8 mouse cellular contexts compared by ENCODE assay signal in the genomic region with DNA sequence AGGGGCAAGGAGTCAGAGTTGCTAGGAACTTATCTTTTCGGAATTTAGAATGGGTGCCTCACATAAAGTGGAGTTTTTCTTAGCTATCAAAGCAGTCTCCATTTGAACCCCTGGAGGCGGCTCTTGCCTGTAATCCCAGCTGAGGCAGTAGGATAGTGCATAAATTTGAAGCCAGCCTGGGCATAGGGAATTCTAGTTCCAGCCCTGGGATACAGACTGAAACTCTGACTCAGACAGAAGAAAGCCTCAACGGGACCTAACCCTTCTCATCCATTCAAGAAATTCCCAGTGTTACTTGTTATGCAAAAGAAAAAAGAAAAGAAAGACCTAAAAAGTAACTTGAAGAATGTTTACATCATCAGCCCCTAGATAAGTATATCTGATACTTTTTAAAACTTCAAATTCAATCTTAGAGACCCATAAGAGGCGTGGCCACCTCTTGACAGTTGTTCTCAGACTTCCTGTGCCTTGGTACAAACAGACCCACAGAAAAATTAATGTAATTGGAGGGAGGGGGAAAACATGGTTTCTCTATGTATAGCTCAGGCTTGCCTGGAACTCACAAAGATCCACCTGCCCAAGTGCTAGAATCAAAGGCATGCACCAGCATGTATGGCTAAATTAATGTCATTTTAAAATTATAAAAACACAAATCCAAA. TPM values are rescaled to one million over a fixed set of nuclear protein-coding genes. Genes with fewer than 3 reads are reported as not detected.
DNase-seq lines count a peak whose midpoint lies in the region; ATAC-seq and TF ChIP-seq lines count a peak whose summit lies in the region.

No protein-coding gene starts in this region.

- no peaks in the 10 kb centered on the region for H3K36me3 ChIP-seq in kidney, adult 2 months (ENCODE audit: control insufficient read depth, insufficient read depth, low read length)
- no peaks in the 10 kb centered on the region for H3K36me3 ChIP-seq in midbrain, embryonic 11.5 days (ENCODE audit: control insufficient read depth, insufficient read depth, low read length)

- no peak for TF ChIP-seq POLR2A in kidney, adult 2 months (IDR thresholded peaks at IDR 0.05; ENCODE audit: low read depth, low read length)

- intact Hi-C loops in left cerebral cortex, adult 2 months (cut with DNase I): loop anchor here (5.0 kb wide), 1 partner anchor 91 kb away; no protein-coding TSS in a partner anchor

- no peak for DNase-seq in left cerebral cortex, adult 2 months (ENCODE audit: extremely low spot score in 1 of 2, low spot score in 2 of 2)
- no peak for DNase-seq in left cerebral cortex, adult 8-10 months (ENCODE audit: low spot score in 2 of 2)
- peak; percentile 14 for DNase-seq in c-Kit-positive CD71-positive TER-119-positive erythroid progenitor cells, embryonic 14.5 days (ENCODE audit: low spot score)
- peak; percentile 7 to 33 for DNase-seq in heart, adult 18-20 months
- DNase-seq in kidney, adult 2 months: no peak
- DNase-seq in midbrain, embryonic 11.5 days (ENCODE audit: low spot score, missing footprints): no peak
- no peak for DNase-seq in right cerebral cortex, postnatal 14 days
- DNase-seq in spleen, adult 12 weeks (ENCODE audit: low spot score): no peak

- H3K27me3 ChIP-seq in kidney, adult 2 months (replicated peaks; ENCODE audit: control insufficient read depth, insufficient read depth, low read length): no peaks in the 10 kb centered on the region
- no peaks in the 10 kb centered on the region for H3K27me3 ChIP-seq in midbrain, embryonic 11.5 days (ENCODE audit: control insufficient read depth, insufficient read depth, low read length)

- peaks cover 6% of the 10 kb centered on the region; the same call in 1 of the 2 replicates for H3K4me1 ChIP-seq in kidney, adult 2 months (ENCODE audit: control insufficient read depth, insufficient read depth, low read length)
- peaks cover 11% of the 10 kb centered on the region for H3K4me1 ChIP-seq in midbrain, embryonic 11.5 days (ENCODE audit: control insufficient read depth, insufficient read depth, low read length)

- peak overlapping the region; percentile 63 for H3K4me2 ChIP-seq in midbrain, embryonic 11.5 days

- no peak for TF ChIP-seq CTCF in left cerebral cortex, adult 2 months (IDR thresholded peaks at IDR 0.05)
- TF ChIP-seq CTCF in kidney, adult 2 months (conservative IDR thresholded peaks at IDR 0.05; ENCODE audit: insufficient read depth, insufficient read length, low read depth, low read length): no peak

- no peak for ATAC-seq in midbrain, embryonic 11.5 days (ENCODE audit: low FRiP score)

- WGBS in kidney, adult 2 months: 18% methylated on average over 4 of the region's 4 CpGs
- WGBS in midbrain, embryonic 11.5 days: 27% methylated on average over 4 of the region's 4 CpGs

- H3K9me3 ChIP-seq in midbrain, embryonic 11.5 days (ENCODE audit: control insufficient read depth, low read length): no peaks in the 10 kb centered on the region

- peak overlapping the region; percentile 92 for H3K9ac ChIP-seq in midbrain, embryonic 11.5 days (ENCODE audit: low read length)

- H3K4me3 ChIP-seq in left cerebral cortex, adult 2 months: peak overlapping the region; percentile 92
- peak overlapping the region; percentile 93 for H3K4me3 ChIP-seq in kidney, adult 2 months (ENCODE audit: insufficient read depth, low read depth, low read length)
- peak overlapping the region; percentile 87 for H3K4me3 ChIP-seq in midbrain, embryonic 11.5 days (ENCODE audit: low read depth, low read length)

- peak overlapping the region; percentile 94 for H3K27ac ChIP-seq in left cerebral cortex, adult 2 months
- H3K27ac ChIP-seq in kidney, adult 2 months (ENCODE audit: insufficient read depth, low read depth, low read length): peak overlapping the region; percentile 93
- H3K27ac ChIP-seq in midbrain, embryonic 11.5 days (ENCODE audit: low read depth, low read length): no peak overlapping the region

RNA-seq across cellular contexts. Expression of gene Ublcp1, which starts 1.2 kb away (rescaled TPM):
- total RNA-seq in left cerebral cortex, adult 2 months (2021): 10 to 100 TPM; 45.7 to 50.1 TPM
- 10 to 100 TPM; 41.4 to 67.4 (median 54.8) TPM for total RNA-seq in left cerebral cortex, adult 8-10 months (2022)
- 10 to 100 TPM; 36.0 to 40.8 TPM for total RNA-seq in heart, adult 18-20 months (2021)
- 18.3 and 18.7 TPM in 2 replicates for polyA plus RNA-seq in kidney, adult 2 months (2012; rRNA removed)
- polyA plus RNA-seq in midbrain, embryonic 11.5 days (2014; fragmentation: Nextera tagmentation; extraction: Ambion mirVana): 79.2 and 85.3 TPM in 2 replicates

RNA-seq across cellular contexts. Expression of gene Rnf145, which starts 47.3 kb away (rescaled TPM):
- total RNA-seq in left cerebral cortex, adult 2 months (2021): 10 to 100 TPM; 82.0 to 97.8 TPM
- 100 to 1,000 TPM in 1 of 4 experiments, 10 to 100 TPM in 3; 88.8 to 104 (median 97.9) TPM for total RNA-seq in left cerebral cortex, adult 8-10 months (2022)
- total RNA-seq in heart, adult 18-20 months (2021): 10 to 100 TPM; 13.5 to 14.1 TPM
- polyA plus RNA-seq in kidney, adult 2 months (2012; rRNA removed): 62.1 and 68.7 TPM in 2 replicates
- polyA plus RNA-seq in midbrain, embryonic 11.5 days (2014; fragmentation: Nextera tagmentation; extraction: Ambion mirVana): 150 and 154 TPM in 2 replicates

Comparison
In these comparisons a context has a peak if more than half of its experiments do, and no peak if none do; other contexts are left out.
1. DNase-seq: peak in c-Kit-positive CD71-positive TER-119-positive erythroid progenitor cells, embryonic 14.5 days (single experiment) and heart, adult 18-20 months (2 of 2); none in left cerebral cortex, adult 2 months (0 of 2), left cerebral cortex, adult 8-10 months (0 of 2), kidney, adult 2 months (single experiment), midbrain, embryonic 11.5 days (single experiment), right cerebral cortex, postnatal 14 days (single experiment) and spleen, adult 12 weeks (single experiment).
2. RNA of gene Rnf145, which starts 47.3 kb away (total RNA-seq): 88.8 to 104 TPM in left cerebral cortex, adult 8-10 months and 82.0 to 97.8 TPM in left cerebral cortex, adult 2 months; 13.5 to 14.1 TPM in heart, adult 18-20 months; every median in the first group is over 4 times any median in the second.
3. Peak in every context shown above with its lines, with median percentiles within 50 percentile points of each other: H3K4me3 ChIP-seq.